Mouse (Mus musculus) C2C12 (cell line): ENCODE measurements around the gene Olfr576. TPM values are rescaled to one million over a fixed set of nuclear protein-coding genes. Genes with fewer than 3 reads are reported as not detected.

Experiments
- H3K27me3 ChIP-seq: one replicate; pipeline ENCODE4 v1.6.1; 2011; ENCODE audit not compliant: control insufficient read depth, insufficient read depth, insufficient read length
- H3K36me3 ChIP-seq: one replicate; pipeline ENCODE4 v1.6.1; 2011; ENCODE audit not compliant: control insufficient read depth, insufficient read depth
- H3K4me3 ChIP-seq: one replicate; pipeline ENCODE4 v1.5.1; 2011; ENCODE audit warnings: mild to moderate bottlenecking, control low read depth; ENCODE audit not compliant: poor library complexity, insufficient read depth, severe bottlenecking
- H3K79me2 ChIP-seq: one replicate; pipeline ENCODE4 v1.6.1; 2011; ENCODE audit not compliant: control insufficient read depth, insufficient read depth
- H3K79me3 ChIP-seq: one replicate; pipeline ENCODE4 v1.6.1; 2011; ENCODE audit warnings: low read depth, control low read depth
- H3ac ChIP-seq: one replicate; pipeline ENCODE3; 2011; ENCODE audit warnings: low read depth; ENCODE audit not compliant: control insufficient read depth, insufficient read length
- CEBPB ChIP-seq: IDR thresholded peaks from one replicate; pipeline ENCODE4 v1.6.1; 2011; ENCODE audit warnings: low read depth, mild to moderate bottlenecking, control low read depth, moderate library complexity
- CTCF ChIP-seq: IDR thresholded peaks from one replicate; pipeline ENCODE4 v1.5.1; 2011; ENCODE audit not compliant: control insufficient read depth, insufficient read depth, insufficient read length
- FOSL1 ChIP-seq: IDR thresholded peaks from one replicate; pipeline ENCODE4 v1.8.0; 2011; ENCODE audit warnings: mild to moderate bottlenecking, low read length; ENCODE audit not compliant: poor library complexity, insufficient read depth, severe bottlenecking
- MAX ChIP-seq: IDR thresholded peaks from one replicate; pipeline ENCODE4 v1.6.1; 2011; ENCODE audit warnings: mild to moderate bottlenecking, control low read depth
- MYOD1 ChIP-seq: IDR thresholded peaks from one replicate; pipeline ENCODE4 v1.6.1; 2011; ENCODE audit warnings: low read depth; ENCODE audit not compliant: control insufficient read depth, insufficient read length
- MYOG ChIP-seq: IDR thresholded peaks from one replicate; pipeline ENCODE4 v1.6.1; 2011; ENCODE audit not compliant: control insufficient read depth, insufficient read length; ENCODE audit errors: extremely low read depth
- USF1 ChIP-seq: IDR thresholded peaks from one replicate; pipeline ENCODE4 v1.6.1; 2011; ENCODE audit warnings: low read depth, mild to moderate bottlenecking, control low read depth, moderate library complexity
- polyA plus RNA-seq: library from polyadenylated mRNA; unstranded; fragments of >200 nt; fragmentation: generic; extraction: Trizol; gene quantifications from one replicate; pipeline ENCODE4 v1.2.1, GENCODE M21; 2012; ENCODE audit warnings: missing spikeins

Olfr576 gene
- polyA plus RNA-seq, 1 experiment = not detected

GRCm38 (mm10) chr7:102927105-102927504, 35.4 kb upstream of the Olfr576 start:
- H3K79me2 ChIP-seq = no peaks in the 10 kb centered on the region
- H3K36me3 ChIP-seq = no peaks in the 10 kb centered on the region
- H3K27me3 ChIP-seq = no peaks in the 10 kb centered on the region
- TF ChIP-seq CEBPB = no peak
- TF ChIP-seq CTCF = no peak
- TF ChIP-seq FOSL1 = no peak
- no peak for TF ChIP-seq MYOD1
- no peak for TF ChIP-seq MAX
- TF ChIP-seq MYOG = no peak
- no peak overlapping the region for H3K4me3 ChIP-seq
- no peaks in the 10 kb centered on the region for H3K79me3 ChIP-seq
- no peak overlapping the region for H3ac ChIP-seq

GRCm38 (mm10) chr7:102942475-102942874, 20.0 kb upstream of the Olfr576 start, which contains the start of gene Olfr573-ps1:
TSS of gene Olfr573-ps1 (minus strand) at chr7:102942575.
- TF ChIP-seq USF1 (no peak), CEBPB (no peak), MAX (no peak), CTCF (no peak), FOSL1 (no peak), MYOD1 (no peak), MYOG (no peak)
- no peaks in the 10 kb centered on the region for H3K79me2 ChIP-seq
- no peaks in the 10 kb centered on the region for H3K27me3 ChIP-seq
- H3K79me3 ChIP-seq = no peaks in the 10 kb centered on the region
- H3K36me3 ChIP-seq = no peaks in the 10 kb centered on the region
- no peak within 1 kb of the TSS for H3ac ChIP-seq
- H3K4me3 ChIP-seq = no peak within 1 kb of the TSS

- Histone ChIP-seq H3K79me3 (no peaks in the 10 kb centered on the region), H3K79me2 (no peaks in the 10 kb centered on the region), H3K27me3 (no peaks in the 10 kb centered on the region), H3K36me3 (no peaks in the 10 kb centered on the region), H3K4me3 (no peak overlapping the region), H3ac (no peak overlapping the region)
- TF ChIP-seq FOSL1 (no peak), CTCF (no peak), MYOD1 (no peak), MAX (no peak), USF1 (no peak), MYOG (no peak), CEBPB (no peak)
Measured at GRCm38 (mm10) chr7:102943417-102943816, 19.0 kb upstream of the Olfr576 start.

- H3ac ChIP-seq = no peak within 1 kb of the TSS
- no peaks in the 10 kb centered on the region for H3K27me3 ChIP-seq
- no peaks in the 10 kb centered on the region for H3K79me3 ChIP-seq
- no peaks in the 10 kb centered on the region for H3K79me2 ChIP-seq
- no peaks in the 10 kb centered on the region for H3K36me3 ChIP-seq
- no peak within 1 kb of the TSS for H3K4me3 ChIP-seq
- no peak for TF ChIP-seq CTCF
- no peak for TF ChIP-seq MYOG
- TF ChIP-seq CEBPB = no peak
Measured at GRCm38 (mm10) chr7:102948167-102948566, 14.3 kb upstream of the Olfr576 start, which contains the start of gene Olfr574. TSS of gene Olfr574 (plus strand) at chr7:102948467.

- H3K27me3 ChIP-seq = no peaks in the 10 kb centered on the region
- no peaks in the 10 kb centered on the region for H3K79me3 ChIP-seq
- no peaks in the 10 kb centered on the region for H3K79me2 ChIP-seq
- no peak overlapping the region for H3K4me3 ChIP-seq
- TF ChIP-seq MAX = no peak
- TF ChIP-seq CTCF = no peak
- no peak for TF ChIP-seq CEBPB
- no peak for TF ChIP-seq FOSL1
- no peak for TF ChIP-seq USF1
- no peak for TF ChIP-seq MYOD1
- TF ChIP-seq MYOG = no peak
- no peak overlapping the region for H3ac ChIP-seq
- no peaks in the 10 kb centered on the region for H3K36me3 ChIP-seq
Measured at GRCm38 (mm10) chr7:102950732-102951131, 11.7 kb upstream of the Olfr576 start.

GRCm38 (mm10) chr7:102958137-102958536, 4.3 kb upstream of the Olfr576 start:
- no peak for TF ChIP-seq CTCF
- no peak for TF ChIP-seq MYOD1
- TF ChIP-seq MYOG = no peak
- TF ChIP-seq CEBPB = no peak
- TF ChIP-seq USF1 = no peak
- TF ChIP-seq MAX = no peak
- no peak for TF ChIP-seq FOSL1
- Histone ChIP-seq H3K27me3 (no peaks in the 10 kb centered on the region), H3ac (no peak overlapping the region), H3K79me2 (no peaks in the 10 kb centered on the region), H3K79me3 (no peaks in the 10 kb centered on the region), H3K36me3 (no peaks in the 10 kb centered on the region), H3K4me3 (no peak overlapping the region)
